Mouse (Mus musculus) lung, postnatal 4 days (tissue): ENCODE measurements around the gene Slc13a3.
A peak's percentile ranks its signal among the peaks of the same experiment; 100 is the strongest.

Experiments
- DNase-seq, 2 experiments: peaks; one replicate each; pipeline ENCODE4 v3.0.0; 2021

Gene Slc13a3

DNA sequence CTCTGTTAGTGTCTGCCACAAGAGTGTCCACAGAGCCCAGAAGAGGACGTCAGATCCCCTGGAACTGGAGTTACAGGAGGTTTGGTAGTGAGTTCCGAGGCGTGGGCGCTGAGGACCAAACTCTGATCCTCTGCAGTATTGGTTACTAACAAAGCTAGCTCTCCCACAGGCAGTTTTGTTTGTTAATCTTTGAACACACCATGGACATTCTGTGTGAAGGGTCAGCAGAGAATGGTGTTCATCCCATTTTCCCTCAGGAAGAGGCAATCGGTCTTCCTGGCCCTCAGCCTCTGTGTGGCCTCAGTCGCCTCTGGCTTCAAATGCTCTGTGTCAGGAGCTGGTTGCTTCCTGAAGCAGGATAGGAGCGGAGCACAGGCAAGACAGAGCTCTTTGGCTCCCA is 2.4 kb upstream of the Slc13a3 start:
- DNase-seq, result no peak

GRCm38 (mm10) chr2:165471943-165472342 is 1.1 kb downstream of the Slc13a3 start:
- DNase-seq, result no peak

DNA sequence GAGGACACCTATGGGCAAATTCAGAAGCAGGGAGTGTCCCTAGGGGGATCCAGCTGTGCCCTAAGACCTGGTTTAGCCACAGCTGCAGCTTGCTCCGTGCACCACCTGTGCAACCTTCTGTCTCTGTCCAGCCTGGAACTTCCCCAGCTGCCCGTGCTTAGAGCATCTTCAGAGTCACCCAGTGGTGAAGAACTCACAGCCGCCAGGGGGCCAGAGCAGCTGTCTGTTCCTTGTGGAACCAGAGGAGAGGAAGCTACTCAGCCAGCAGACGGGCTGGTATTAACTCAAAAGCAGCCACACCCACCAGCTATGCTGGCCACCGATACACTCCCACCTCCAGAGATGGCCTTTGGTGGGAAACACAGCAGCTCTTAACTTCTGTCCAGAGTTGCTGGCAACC is 2.9 kb downstream of the Slc13a3 start:
- DNase-seq, result peak; percentile 47 to 48

DNA sequence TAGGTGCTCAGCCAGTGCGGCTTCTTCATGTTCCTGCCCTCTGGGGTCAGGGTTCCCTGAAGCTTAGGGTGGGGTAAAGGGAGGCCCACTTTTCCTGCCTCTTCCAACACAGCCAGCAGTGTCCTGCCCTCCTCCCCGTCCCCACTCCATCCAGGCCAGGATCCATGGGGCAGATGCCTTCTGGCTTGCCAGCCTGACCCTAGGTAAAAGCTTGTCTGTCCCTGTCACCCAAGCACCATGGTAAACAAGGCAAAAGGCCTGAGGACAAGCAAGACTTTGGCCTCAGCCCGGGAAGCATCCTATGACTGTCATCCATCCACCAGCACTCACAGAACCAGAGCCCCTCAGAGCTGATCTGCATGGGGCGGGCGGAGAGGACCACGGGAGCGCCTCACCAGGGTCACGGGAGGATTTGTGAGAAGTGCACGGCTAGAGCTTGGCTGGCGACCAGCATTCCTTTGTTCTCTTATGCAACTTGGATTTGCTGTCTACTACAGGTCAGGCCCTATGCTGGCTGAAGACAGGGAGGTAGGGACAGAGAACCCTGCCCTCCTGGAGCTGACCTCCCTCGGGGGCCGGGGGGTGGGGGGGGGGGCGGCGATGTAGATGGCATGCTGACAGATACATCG is 5.1 kb downstream of the Slc13a3 start:
- DNase-seq, result peak in 1 of 2 experiments; percentile 44

DNA sequence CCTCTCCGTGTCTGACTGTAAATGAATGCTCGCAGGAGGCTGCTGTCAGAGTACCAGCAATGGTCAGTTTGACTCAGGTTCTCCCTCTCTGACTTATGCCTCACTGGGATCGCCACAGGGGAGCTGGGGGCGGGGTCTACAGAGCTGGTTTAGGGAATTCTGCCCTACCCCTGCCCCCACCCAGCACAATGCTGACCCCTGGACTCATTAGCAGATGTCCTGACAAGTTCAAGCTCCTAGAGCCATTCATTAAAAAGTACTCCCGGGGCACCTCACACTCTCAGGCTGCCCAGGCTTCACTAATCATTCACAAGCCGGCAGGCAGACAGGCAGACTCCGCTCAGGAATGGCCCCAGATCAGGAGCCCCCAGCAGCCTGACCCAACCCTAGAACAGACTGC is 13.4 kb downstream of the Slc13a3 start:
- no peak for DNase-seq

- DNase-seq, result no peak
Observed at GRCm38 (mm10) chr2:165458189-165458588, 14.8 kb downstream of the Slc13a3 start.

- DNase-seq, result peak in 1 of 2 experiments; percentile 6
Observed at GRCm38 (mm10) chr2:165456710-165457109, 16.3 kb downstream of the Slc13a3 start.

GRCm38 (mm10) chr2:165452730-165453693 is 20.0 kb downstream of the Slc13a3 start:
- no peak for DNase-seq

- DNase-seq, result no peak
Observed at GRCm38 (mm10) chr2:165448475-165448874, 24.6 kb downstream of the Slc13a3 start.

DNA sequence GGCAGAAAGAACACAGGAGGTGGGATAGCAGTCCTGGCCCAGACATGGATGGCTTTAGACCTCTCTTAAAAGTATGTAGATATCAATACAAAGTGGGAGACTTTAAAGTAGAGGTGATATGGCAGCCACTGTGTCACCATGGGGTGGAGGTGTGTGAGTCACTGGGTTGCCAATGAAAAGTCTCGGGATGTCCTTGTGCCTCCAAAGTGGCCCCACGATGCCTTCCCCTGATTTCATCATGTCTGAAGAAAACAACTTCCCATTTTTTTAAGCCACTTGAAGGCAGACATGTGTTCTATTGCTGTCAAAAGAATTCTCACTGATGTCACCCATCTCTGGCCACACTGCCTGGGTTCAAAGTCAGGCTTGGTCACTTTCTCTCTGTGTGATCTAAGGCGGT is 28.2 kb downstream of the Slc13a3 start:
- no peak for DNase-seq

DNA sequence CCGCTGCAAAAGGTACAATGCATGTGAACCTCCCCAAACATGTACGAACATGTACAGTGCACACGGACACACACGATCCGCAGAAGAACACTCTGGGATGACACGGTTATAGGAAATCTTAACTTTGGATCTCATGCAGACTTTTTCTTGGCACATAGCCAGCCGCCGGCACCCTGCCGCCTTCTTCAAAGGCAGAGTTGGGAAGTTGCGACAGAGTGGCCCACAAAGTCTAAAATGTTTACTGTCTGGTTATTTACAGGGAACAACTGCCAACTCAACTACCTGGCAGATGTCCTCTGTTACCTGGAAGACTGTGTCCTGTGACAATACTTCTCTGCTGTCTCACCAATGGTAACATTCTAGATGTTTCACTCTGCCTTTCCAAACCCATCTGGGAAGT is 30.0 kb downstream of the Slc13a3 start:
- DNase-seq, result no peak

GRCm38 (mm10) chr2:165441613-165442012 is 31.4 kb downstream of the Slc13a3 start:
- DNase-seq, result no peak

DNA sequence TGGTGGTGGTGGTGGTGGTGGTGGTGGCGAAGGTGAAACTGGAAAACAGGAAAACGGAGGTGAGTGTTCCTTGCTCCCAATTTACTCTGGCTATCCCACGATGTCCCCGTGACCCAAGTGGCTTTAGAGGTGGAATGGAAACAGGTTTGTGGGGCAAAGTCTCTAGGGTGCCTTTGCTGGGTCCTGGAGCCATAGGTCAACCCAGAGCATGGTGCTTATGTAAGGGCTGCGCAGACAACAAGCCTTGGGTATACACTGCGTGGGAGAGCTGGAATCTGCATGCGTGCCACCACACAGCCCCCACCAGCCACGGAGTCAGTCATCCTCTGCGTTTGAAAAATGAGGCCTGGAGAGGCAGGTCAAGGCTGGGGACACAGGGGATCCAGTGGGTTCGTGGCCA is 33.4 kb downstream of the Slc13a3 start:
- DNase-seq, result no peak

DNA sequence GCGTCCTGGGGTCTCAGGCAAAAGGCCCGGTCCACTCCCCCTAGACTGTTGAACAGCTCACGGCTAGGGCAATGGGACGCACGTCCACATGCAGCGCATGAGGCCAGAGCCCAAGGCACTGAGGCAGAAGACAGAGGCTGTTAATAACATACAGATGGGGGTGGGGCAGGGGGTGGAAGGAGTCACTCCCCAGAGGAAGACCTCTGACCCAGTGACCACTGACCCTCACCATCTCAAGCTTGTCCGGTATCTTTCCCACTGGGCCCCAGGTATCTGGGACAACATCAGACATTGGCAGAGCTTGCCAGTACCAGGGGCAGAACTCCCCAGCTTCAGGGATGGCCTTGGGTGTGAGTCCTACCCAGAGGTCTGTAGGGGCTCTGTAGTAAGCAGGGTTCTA is 34.1 kb downstream of the Slc13a3 start:
- no peak for DNase-seq

- peak in 1 of 2 experiments; percentile 43 for DNase-seq
Observed at GRCm38 (mm10) chr2:165428694-165429093, 44.3 kb downstream of the Slc13a3 start.

DNA sequence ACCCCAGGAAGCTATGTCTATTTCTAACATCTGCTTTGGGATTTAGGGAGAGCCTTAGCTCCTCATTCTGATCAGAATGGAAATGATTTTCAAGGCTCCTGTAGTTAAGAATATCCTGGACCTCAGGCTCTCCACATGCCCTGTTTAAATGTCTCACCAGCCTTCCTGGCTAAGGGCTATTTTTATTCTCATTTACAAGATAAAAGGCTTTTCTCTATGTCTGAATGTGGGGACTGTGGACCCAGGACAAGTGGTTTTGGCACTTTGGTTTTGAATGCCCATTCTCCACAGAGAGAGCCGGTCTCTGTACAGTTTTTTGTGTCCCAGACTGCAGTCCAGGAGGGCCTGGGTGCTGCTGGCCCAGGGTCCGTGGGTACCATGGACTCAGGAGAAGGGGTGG is 52.8 kb downstream of the Slc13a3 start:
- no peak for DNase-seq

- DNase-seq, result no peak
Observed at GRCm38 (mm10) chr2:165419670-165420111, 53.3 kb downstream of the Slc13a3 start.

DNA sequence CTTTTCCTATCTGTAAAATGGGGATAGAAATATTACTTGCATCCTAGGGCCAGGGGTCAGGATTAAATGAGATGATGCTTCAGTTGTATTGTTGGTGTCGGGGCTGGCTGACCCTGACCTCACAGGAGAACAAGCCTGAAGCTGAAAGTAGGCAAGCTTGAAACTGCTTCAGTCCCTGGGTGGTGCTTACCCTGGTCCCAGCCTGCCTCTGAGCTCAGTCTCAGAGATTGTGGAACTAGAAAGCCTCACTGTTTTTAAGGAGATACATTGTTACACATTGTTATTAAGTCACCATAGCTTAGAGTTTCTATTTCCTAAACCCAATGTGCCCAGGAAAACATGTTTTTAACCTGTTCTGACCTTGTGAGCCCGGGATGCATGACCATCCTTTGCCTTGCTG is 54.5 kb downstream of the Slc13a3 start:
- DNase-seq, result no peak

DNA sequence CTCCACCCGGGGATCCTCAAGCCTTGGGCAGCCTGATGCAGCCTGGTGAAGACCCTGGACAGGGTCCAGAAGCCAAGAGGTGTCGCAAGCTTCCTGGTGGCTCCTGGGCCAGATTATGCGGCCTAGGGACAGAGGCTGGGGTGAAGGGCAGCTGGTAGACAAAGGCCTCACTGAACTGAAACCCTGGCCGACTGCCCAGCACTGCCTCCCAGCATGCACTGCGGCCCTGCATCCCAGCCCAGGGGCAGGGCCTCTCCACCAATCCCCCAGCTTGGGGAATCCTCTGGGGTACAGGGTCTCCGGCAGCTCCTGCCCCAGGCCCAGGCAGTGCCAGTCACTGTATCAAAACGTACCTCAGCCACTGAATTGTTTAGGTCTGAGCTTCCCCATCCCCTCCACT is 55.7 kb downstream of the Slc13a3 start:
- no peak for DNase-seq

- no peak for DNase-seq
Observed at GRCm38 (mm10) chr2:165415795-165416194, 57.2 kb downstream of the Slc13a3 start.

DNA sequence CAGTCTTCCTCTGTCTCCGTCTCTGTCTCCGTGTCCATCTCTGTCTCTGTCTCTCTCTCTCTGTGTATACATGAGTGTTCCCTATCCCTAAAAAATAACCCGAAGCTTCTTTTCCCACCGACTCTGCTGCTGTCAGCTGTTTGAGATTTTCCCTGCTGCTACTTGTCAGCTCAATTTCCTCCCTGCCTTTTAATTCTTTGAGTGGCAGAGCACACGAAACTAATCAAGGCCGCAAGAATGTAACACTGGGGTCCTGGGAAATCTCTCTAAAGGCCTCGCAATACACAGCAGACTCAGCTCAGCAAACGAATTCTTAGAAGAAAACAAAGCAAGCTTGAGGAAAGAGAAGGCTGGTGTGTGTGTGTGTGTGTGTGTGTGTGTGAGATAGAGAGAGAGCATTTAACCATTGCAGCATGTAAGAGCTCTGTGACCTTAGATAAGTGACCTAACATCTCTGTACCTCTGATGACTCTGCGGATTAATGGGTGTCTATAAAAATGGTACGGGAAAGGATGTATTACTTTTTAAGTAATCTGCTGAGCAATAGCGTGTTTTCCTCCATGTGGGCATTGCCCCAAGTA is 57.8 kb downstream of the Slc13a3 start:
- DNase-seq, result no peak

DNA sequence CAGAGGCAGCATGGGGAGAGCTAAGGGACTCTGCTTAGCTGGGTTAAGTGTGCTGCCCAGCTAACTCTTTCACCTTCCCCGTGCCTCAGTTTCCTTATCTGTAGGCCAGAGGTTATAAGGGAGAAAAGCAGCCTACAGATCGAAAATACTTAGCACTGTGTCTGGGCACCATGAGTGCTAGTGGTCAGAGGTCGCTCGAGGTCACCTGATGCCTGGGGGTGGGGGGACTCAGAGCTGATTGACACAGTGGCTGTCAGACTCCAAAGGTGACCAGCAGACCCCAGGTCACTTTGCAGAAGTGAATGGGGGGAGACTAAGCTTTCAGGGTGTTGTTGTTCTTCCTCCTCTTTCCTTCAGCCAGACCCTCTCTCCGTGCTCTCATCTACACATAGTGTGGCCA is 58.7 kb downstream of the Slc13a3 start:
- DNase-seq, result no peak

DNA sequence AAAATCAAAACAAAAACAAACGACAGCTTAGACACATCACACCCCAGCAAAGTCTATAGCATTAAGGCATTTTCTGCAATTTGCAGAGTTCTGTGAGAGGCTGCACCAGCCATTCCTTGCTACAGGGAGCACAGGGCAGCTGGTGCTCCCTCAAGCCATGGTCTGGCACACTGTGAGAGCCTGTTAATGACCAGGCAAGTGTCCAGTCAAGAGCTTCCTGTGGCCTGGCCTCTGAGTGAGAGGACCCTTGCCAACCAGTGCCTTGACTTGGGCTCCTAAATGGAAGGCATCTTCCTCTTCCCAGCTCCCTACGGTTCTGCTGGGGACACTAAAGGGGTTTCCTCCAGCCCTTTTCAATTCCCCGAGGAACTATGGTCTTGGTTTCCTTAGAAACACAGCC is 59.1 kb downstream of the Slc13a3 start:
- no peak for DNase-seq
